Mouse (Mus musculus) cerebellum, postnatal 36 days (tissue): ENCODE data around the gene Sgce.
A peak's percentile ranks its signal among the peaks of the same experiment; 100 is the strongest.
"Not testable (repeated sequence)": the region's sequence is repeated elsewhere in the genome, so short reads cannot be mapped to it uniquely, and the experiment has no call there.

ENCODE experiments used
- DNase-seq, 2 experiments: peaks; one replicate each; pipeline ENCODE4 v3.0.0; 2021 to 2022; ENCODE audit warnings: mixed read lengths in 2 of 2

Gene Sgce

DNA sequence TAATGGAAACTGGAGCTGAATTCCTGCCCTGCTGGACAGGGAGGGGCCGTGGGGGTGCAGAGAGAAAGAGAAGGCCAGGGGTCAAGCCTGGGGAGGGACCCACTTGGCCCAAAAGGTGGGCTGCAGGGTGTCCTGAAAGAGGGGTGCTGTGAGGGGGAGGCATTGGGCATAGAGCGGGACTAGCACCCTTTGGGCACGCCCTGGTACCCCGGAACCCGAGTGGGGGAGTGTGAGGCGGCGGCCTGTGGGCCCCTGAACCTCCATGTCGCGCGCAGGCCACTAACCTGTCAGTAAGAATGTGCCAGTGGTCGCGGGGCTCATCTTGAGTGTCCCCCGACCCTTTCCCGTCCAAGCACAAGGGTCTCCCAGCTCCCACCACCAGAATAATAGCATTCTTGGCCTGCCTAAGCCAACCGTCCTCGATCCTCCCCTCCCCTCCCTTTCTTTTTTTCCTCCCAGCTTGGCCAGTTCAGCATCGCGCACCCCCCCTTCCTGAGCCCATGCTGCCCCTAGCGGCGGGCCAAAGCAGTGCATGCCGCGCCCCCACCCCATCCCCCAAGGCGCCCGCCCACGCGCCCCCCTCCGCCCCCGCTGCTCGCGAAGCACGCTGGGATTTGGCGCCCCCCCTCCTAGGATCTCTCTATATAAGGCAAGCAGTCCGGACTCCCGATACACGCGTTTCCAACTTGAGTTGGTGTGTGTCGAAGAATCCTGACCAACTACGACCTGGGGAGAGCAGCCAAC lies at the start of gene Sgce, which contains the start of gene Peg10:
Gene Sgce, minus strand, starts transcription at position 512 of the 744 bp plus-strand sequence.
Gene Peg10, plus strand, starts transcription at position 611 of the 744 bp plus-strand sequence.
- DNase-seq: peak; percentile 64 to 80

- no peak for DNase-seq
Measured at GRCm38 (mm10) chr6:4796281-4796680, 49.3 kb upstream of the Sgce start.

- DNase-seq: no peak
Measured at GRCm38 (mm10) chr6:4762252-4762651, 15.2 kb upstream of the Sgce start.

GRCm38 (mm10) chr6:4761415-4762142 lies 14.6 kb upstream of the Sgce start:
- not testable (repeated sequence) for DNase-seq

DNA sequence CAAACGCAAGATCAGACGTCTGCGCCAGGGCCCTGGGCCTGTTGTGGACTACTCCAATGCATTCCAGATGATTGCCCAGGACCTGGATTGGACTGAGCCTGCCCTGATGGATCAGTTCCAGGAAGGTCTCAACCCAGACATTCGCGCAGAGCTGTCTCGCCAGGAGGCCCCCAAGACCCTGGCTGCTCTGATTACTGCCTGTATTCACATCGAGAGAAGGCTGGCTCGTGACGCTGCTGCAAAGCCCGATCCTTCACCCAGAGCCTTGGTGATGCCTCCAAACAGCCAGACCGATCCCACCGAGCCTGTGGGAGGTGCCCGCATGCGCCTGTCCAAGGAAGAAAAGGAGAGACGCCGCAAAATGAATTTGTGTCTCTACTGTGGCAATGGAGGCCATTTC lies 7.9 kb upstream of the Sgce start:
- DNase-seq: no peak

GRCm38 (mm10) chr6:4754286-4754685 lies 7.3 kb upstream of the Sgce start:
- DNase-seq: no peak

- no peak for DNase-seq
Measured at GRCm38 (mm10) chr6:4751355-4751754, 4.3 kb upstream of the Sgce start.

DNA sequence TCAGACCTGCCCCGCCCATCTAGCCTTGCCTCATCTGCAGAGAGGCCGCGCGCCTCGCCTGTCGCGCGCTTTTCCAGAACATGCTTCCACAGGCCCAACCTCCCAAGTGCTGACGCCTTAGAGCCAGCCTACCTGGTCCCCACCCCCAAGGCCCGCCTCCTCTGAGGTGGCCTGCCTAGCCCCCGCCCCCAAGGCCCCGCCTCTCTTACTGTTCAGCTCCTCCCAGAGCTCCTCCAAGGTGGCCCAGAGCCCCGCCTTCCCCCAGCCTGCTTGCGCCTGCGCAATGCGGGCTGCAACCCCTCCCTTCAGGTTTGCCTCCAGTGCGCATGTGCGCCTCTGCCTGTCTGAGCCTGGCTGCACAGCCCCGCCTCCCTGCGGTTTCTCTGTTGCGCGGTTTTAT lies 2.1 kb upstream of the Sgce start:
- peak; percentile 91 to 96 for DNase-seq

- DNase-seq: peak; percentile 41 to 46
Measured at GRCm38 (mm10) chr6:4748506-4748961, 1.5 kb upstream of the Sgce start.

- peak; percentile 29 to 35 for DNase-seq
Measured at GRCm38 (mm10) chr6:4747677-4748505, 884 bp upstream of the Sgce start.

GRCm38 (mm10) chr6:4746036-4746695 lies 841 bp downstream of the Sgce start:
- peak; percentile 24 to 28 for DNase-seq

DNA sequence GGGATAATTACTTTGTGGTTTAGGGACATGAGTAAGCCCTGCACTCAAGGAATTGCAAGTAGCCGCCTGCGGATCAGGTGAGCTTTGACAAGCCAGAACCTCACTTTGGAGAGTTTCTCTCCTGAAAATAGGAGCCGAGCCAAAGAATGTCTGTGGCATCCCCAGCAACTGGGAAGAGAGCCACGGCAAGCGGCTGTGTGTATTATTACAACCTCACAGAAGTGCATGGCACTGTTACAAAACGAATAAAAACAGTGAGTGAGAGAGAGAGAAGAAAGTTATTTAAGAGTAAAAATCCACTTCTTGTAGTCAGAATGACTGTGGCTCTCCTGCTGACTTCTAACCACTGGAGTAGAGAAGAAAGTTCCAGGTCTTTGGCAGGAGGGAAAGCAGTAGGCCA lies 6.5 kb downstream of the Sgce start:
- peak; percentile 31 to 35 for DNase-seq

DNA sequence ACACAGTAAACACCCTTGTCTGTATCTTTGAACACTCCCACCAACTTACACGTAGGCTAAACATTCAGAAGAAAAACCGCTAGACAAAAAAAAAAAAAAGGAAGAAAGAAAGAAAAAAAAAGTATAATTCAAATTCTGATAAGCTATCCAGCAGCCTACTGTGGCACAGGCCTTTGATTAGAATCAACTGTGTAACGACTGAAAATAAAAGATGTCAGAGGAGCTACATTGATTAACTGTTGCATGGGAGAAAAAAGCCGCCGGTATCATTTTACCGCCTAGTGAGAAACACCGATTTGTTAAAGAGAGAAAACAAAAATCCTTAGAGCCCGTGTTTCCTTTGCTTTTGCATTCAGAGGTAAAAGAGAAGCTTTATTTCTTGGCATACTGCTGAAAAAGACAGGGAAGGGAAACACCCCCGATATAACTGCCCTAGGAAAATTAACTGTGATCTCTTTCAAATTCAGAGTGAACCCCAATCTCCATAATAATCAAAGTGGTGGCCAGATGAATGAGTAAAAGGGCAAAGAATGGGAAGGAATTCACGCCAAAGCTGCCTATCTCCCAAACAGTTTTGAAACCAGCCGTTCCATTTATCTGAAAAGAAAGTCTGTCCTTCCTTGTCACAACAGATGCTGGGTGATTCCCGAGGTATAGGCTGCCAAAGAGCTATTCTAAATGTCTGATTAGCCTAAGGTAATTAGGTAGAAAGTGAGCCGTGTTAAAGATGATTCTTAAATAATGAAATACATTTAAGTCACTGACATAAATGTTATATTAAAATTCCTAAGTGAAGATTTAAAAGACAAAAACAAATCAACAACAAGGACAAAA lies 7.3 kb downstream of the Sgce start:
- DNase-seq: no peak

- no peak for DNase-seq
Measured at GRCm38 (mm10) chr6:4738717-4739116, 8.3 kb downstream of the Sgce start.

DNA sequence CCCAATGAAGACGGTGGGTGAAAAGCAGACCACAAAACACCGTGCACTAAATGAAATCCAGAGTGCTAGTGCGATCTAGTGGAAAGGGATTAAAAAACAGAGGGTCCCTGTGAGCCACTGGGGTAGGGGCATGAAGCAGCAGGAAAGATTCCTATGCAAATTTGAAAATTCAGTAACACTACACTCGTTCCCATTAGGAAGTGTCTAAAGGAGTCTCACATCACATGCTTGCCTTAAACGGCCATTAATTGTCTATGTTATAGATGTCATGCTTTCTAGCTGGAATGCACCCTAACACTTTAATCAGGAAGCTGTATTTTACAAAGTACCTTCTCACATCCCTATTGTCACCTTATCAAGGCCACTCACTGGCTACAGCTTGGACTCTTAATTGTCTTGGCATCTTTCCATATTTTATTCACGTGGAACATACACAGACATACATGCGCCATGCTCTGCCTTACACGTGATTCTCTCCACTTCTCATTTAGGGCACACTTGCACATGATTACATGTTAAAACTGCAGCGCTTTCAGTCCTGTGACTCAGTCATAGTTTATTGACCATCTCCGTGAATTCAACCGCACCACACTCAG lies 8.9 kb downstream of the Sgce start:
- no peak for DNase-seq

DNA sequence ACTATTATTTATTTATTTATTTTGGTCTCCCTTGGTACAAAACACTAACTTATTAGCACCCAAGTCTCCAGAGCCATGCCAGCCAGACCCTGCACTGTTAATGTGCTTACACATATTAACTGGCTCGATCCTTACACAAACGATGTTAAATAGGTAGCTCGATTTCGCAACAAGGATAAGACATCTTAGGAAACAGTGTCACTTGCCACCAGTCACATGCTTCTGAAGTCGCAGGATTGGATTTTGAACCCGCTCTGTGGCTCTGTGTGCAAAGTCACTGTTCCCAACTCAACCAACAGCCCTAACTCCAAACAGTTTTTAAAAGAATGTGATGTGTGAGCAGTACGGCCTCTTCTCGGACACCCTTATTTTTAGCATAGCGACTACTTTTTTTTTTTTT lies 10.6 kb downstream of the Sgce start:
- DNase-seq: no peak

DNA sequence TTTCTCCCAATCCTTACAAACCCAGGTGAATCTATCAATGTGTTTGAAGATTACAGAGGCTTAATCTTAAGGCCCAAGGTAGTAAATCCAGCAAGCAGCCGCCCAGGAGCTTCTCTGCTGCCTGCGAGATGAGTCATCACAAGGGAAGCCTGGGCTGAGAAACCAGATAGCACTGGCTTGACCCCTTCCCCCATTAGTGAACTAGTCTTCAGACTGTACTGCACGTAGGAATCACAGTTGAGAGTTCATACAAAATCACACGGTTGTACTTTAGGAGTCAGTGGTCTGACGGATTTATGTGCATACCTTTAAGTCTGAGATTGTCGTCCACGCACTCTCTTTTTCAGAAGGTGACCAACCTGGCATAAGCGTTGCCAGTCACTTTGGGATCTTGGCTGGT lies 13.8 kb downstream of the Sgce start:
- DNase-seq: no peak

GRCm38 (mm10) chr6:4731675-4732074 lies 15.3 kb downstream of the Sgce start:
- no peak for DNase-seq

DNA sequence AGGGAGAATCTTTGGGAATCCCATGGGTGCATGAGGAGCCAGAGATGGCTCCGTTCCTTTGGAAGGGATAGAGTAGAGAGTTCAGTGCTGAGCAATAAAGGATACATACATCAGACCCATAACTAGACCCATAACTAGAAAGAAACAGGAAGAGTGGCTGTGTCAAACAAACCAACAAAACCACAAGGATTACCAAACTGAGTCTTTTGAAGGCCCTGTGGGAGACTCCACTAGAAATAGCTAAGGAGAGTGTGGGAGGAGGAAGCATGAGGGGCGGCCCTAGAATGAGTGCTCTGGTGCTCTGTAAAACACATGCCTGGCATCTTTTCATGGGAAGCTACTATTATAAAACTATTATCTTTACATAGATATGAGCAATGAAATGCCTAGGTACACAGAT lies 18.7 kb downstream of the Sgce start:
- no peak for DNase-seq

- DNase-seq: no peak
Measured at GRCm38 (mm10) chr6:4723998-4724757, 22.8 kb downstream of the Sgce start.
